Mouse (Mus musculus): ENCODE measurements around the gene Nrip3. TPM values are rescaled to one million over a fixed set of nuclear protein-coding genes. Genes with fewer than 3 reads are reported as not detected.

Gene Nrip3
- total and polyA plus RNA-seq, 3 experiments = 0.04 TPM; not detected in 2

DNA sequence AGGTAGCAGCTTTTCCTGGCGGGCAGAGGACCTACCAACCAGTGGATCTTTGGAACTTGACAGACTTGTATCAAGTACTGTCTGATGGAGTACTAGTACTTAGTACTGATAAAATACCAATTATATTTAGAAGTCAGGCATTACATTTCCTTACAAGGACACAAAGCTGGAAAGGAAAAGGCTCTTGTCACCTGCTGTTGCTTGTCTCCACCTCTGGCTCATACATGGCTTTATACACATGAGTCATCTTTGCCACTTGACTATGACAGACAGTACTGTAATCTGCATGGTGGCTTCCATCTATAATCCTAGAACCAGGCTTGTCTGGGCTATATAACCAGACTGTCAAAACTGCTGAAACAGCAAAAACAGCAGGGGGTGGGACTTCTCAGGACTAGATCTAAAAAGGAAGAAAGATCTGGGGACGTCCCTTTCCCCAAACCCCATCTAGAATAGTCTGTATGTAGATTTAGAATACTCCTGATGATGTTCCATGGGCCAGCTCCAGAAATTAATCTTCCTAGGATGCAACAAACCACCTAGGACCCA, 68.3 kb downstream of the Nrip3 start:
- Histone ChIP-seq H3K27me3 (replicated peaks) (no peaks in the 10 kb centered on the region), H3K9me3 (replicated peaks; ENCODE audit: low read length) (no peaks in the 10 kb centered on the region), H3K36me3 (replicated peaks in 1 of 2; ENCODE audit: control insufficient read depth in 1 of 2, insufficient read depth in 1 of 2, low read length in 1 of 2) (peaks cover 29 to 51% of the 10 kb centered on the region in 2 experiments), H3K4me1 (ENCODE audit: control insufficient read depth in 1 of 2, insufficient read depth in 2 of 2) (peaks cover 0 to 17% of the 10 kb centered on the region in 2 experiments; a peak in 2 of 4 replicates), H3K9ac (ENCODE audit: insufficient read depth, low read depth) (no peak overlapping the region), H3K27ac (ENCODE audit: insufficient read depth, low read depth) (no peak overlapping the region), H3K4me3 (replicated peaks in 1 of 3; ENCODE audit: low read depth in 2 of 3, low read length in 2 of 3, poor library complexity in 1 of 3) (no peak overlapping the region), H3K79me2 (replicated peaks; ENCODE audit: control insufficient read depth, extremely low read depth, insufficient read depth, poor library complexity, severe bottlenecking) (no peaks in the 10 kb centered on the region), H3K4me2 (ENCODE audit: insufficient read depth, low read depth, poor library complexity, severe bottlenecking) (no peak overlapping the region)
- TF ChIP-seq NRF1 (IDR thresholded peaks at IDR 0.05; ENCODE audit: low read depth, low read length) (no peak), RCOR1 (conservative IDR thresholded peaks at IDR 0.05; ENCODE audit: low read depth, low read length) (no peak), MAX (IDR thresholded peaks at IDR 0.05; ENCODE audit: low read length) (no peak), POLR2A (IDR thresholded peaks at IDR 0.05; ENCODE audit: low read depth, low read length) (no peak), ZMIZ1 (IDR thresholded peaks at IDR 0.05; ENCODE audit: low read depth, low read length) (no peak), MAFK (IDR thresholded peaks at IDR 0.05; ENCODE audit: insufficient replicate concordance, low read length) (peak; percentile 98), PAX5 (IDR thresholded peaks at IDR 0.05; ENCODE audit: low read length) (no peak), GABPA (IDR thresholded peaks at IDR 0.05; ENCODE audit: insufficient replicate concordance, low read depth, low read length) (no peak)
- DNase-seq (ENCODE audit: extremely low read depth) = peak; percentile 31
- dilution Hi-C loops (cut with MboI; ENCODE audit: extremely low pct_ligation_motif_present, extremely low pct_unique_long_range_greater_than_20kb, low sequenced_read_pairs) = no loop called here
- in situ Hi-C loops (cut with MboI; ENCODE audit: low pct_ligation_motif_present, low pct_unique_long_range_greater_than_20kb, low sequenced_read_pairs) = no loop called here

DNA sequence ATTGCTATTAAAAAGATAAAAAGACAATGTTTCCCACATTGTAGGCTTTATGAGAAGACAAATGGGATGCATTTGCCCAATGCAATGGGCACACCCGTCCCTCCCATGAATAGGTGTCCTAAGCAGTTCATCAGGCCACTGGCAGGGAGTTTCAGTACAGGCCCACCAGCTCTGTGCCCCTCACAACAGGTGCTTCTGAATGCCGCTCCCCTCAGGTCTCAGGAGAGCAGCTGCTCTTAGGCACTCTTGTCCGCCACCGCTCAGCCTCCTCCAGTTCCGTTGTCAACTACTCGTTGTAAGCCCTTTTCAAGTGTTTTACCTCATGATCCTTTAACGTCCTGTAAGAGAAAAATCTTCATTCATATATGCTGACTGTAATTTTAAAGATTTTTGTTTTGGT, 69.6 kb downstream of the Nrip3 start:
- peaks cover 2 to 30% of the 10 kb centered on the region in 2 experiments; a peak in 3 of 4 replicates for H3K4me1 ChIP-seq (ENCODE audit: control insufficient read depth in 1 of 2, insufficient read depth in 2 of 2)
- in situ Hi-C loops (cut with MboI; ENCODE audit: low pct_ligation_motif_present, low pct_unique_long_range_greater_than_20kb, low sequenced_read_pairs) (no loop called here), dilution Hi-C loops (cut with MboI; ENCODE audit: extremely low pct_ligation_motif_present, extremely low pct_unique_long_range_greater_than_20kb, low sequenced_read_pairs) (no loop called here)
- no peak overlapping the region for H3K4me3 ChIP-seq (replicated peaks in 1 of 3; ENCODE audit: low read depth in 2 of 3, low read length in 2 of 3, poor library complexity in 1 of 3)
- no peak overlapping the region for H3K4me2 ChIP-seq (ENCODE audit: insufficient read depth, low read depth, poor library complexity, severe bottlenecking)
- H3K9ac ChIP-seq (ENCODE audit: insufficient read depth, low read depth) = no peak overlapping the region
- no peaks in the 10 kb centered on the region for H3K79me2 ChIP-seq (replicated peaks; ENCODE audit: control insufficient read depth, extremely low read depth, insufficient read depth, poor library complexity, severe bottlenecking)
- H3K27ac ChIP-seq (ENCODE audit: insufficient read depth, low read depth) = no peak overlapping the region
- TF ChIP-seq ZNF384 (IDR thresholded peaks at IDR 0.05; ENCODE audit: low read depth, low read length) = no peak
- no peak for TF ChIP-seq RAD21 (IDR thresholded peaks at IDR 0.05; ENCODE audit: low read depth, low read length)
- no peak for TF ChIP-seq CHD1 (IDR thresholded peaks at IDR 0.05; ENCODE audit: low read depth, low read length)
- no peak for TF ChIP-seq ZKSCAN1 (IDR thresholded peaks at IDR 0.05; ENCODE audit: borderline replicate concordance, low read depth, low read length)
- TF ChIP-seq MXI1 (IDR thresholded peaks at IDR 0.05; ENCODE audit: low read depth, low read length) = no peak
- no peak for TF ChIP-seq JUND (conservative IDR thresholded peaks at IDR 0.05; ENCODE audit: low read depth, low read length)
- TF ChIP-seq JUN (IDR thresholded peaks at IDR 0.05; ENCODE audit: insufficient read depth, low read depth, low read length) = no peak
- no peak for TF ChIP-seq HCFC1 (IDR thresholded peaks at IDR 0.05; ENCODE audit: low read depth, low read length)
- TF ChIP-seq MAFK (IDR thresholded peaks at IDR 0.05; ENCODE audit: insufficient replicate concordance, low read length) = no peak
- TF ChIP-seq NELFE (IDR thresholded peaks at IDR 0.05; ENCODE audit: low read depth, low read length) = no peak
- no peak for TF ChIP-seq EP300 (IDR thresholded peaks at IDR 0.05; ENCODE audit: low read length)
- no peak for TF ChIP-seq MEF2A (IDR thresholded peaks at IDR 0.05; ENCODE audit: borderline replicate concordance, low read depth, low read length)
- no peak for TF ChIP-seq USF1 (IDR thresholded peaks at IDR 0.05; ENCODE audit: low read depth, low read length)
- no peak for TF ChIP-seq ZMIZ1 (IDR thresholded peaks at IDR 0.05; ENCODE audit: low read depth, low read length)
- no peak for TF ChIP-seq PAX5 (IDR thresholded peaks at IDR 0.05; ENCODE audit: low read length)
- TF ChIP-seq POLR2AphosphoS2 (IDR thresholded peaks at IDR 0.05; ENCODE audit: low read depth, low read length) = no peak
- no peak for TF ChIP-seq GABPA (IDR thresholded peaks at IDR 0.05; ENCODE audit: insufficient replicate concordance, low read depth, low read length)
- TF ChIP-seq POLR2A (IDR thresholded peaks at IDR 0.05; ENCODE audit: low read depth, low read length) = no peak
- TF ChIP-seq USF2 (conservative IDR thresholded peaks at IDR 0.05; ENCODE audit: low read depth, low read length) = no peak
- H3K36me3 ChIP-seq (replicated peaks in 1 of 2; ENCODE audit: control insufficient read depth in 1 of 2, insufficient read depth in 1 of 2, low read length in 1 of 2) = peaks cover 40 to 59% of the 10 kb centered on the region in 2 experiments
- no peak for DNase-seq (ENCODE audit: extremely low read depth)
- H3K27me3 ChIP-seq (replicated peaks) = no peaks in the 10 kb centered on the region
- no peaks in the 10 kb centered on the region for H3K9me3 ChIP-seq (replicated peaks; ENCODE audit: low read length)
